Mouse (Mus musculus) limb, embryonic 12.5 days (tissue): ENCODE measurements around the gene Prkar2b. TPM values are rescaled to one million over a fixed set of nuclear protein-coding genes. Genes with fewer than 3 reads are reported as not detected.
"Not testable (repeated sequence)": the region's sequence is repeated elsewhere in the genome, so short reads cannot be mapped to it uniquely, and the experiment has no call there.

Experiments used
- ATAC-seq: fragments of 200-750 bp; cut with Nextera tagmentation; 2 replicates; pipeline ENCODE4 v1.8.0; 2017; ENCODE audit warnings: low read depth, moderate TSS enrichment; ENCODE audit not compliant: insufficient number of reproducible peaks, insufficient read depth, low FRiP score, low TSS enrichment
- H3K27ac ChIP-seq: fragments of 300-500 bp; sonication (generic); 2 replicates; pipeline ENCODE4 v1.5.1; 2016; ENCODE audit warnings: mild to moderate bottlenecking, moderate library complexity
- H3K27me3 ChIP-seq: fragments of 300-500 bp; sonication (generic); 2 replicates; pipeline ENCODE4 v1.6.1; 2016; ENCODE audit warnings: mild to moderate bottlenecking, moderate library complexity
- H3K36me3 ChIP-seq: fragments of 300-500 bp; sonication (generic); 2 replicates; pipeline ENCODE4 v1.6.1; 2016; ENCODE audit warnings: mild to moderate bottlenecking, moderate library complexity
- H3K4me1 ChIP-seq: fragments of 300-500 bp; sonication (generic); replicated peaks from 2 replicates; pipeline ENCODE4 v1.6.1; 2016
- H3K4me2 ChIP-seq: fragments of 300-500 bp; sonication (generic); 2 replicates; pipeline ENCODE4 v1.6.1; 2016; ENCODE audit warnings: mild to moderate bottlenecking, moderate library complexity
- H3K4me3 ChIP-seq: fragments of 300-500 bp; sonication (generic); replicated peaks from 2 replicates; pipeline ENCODE4 v1.5.1; 2016; ENCODE audit warnings: mild to moderate bottlenecking
- H3K9ac ChIP-seq: fragments of 300-500 bp; sonication (generic); replicated peaks from 2 replicates; pipeline ENCODE4 v1.6.1; 2016; ENCODE audit warnings: mild to moderate bottlenecking, moderate library complexity
- H3K9me3 ChIP-seq: fragments of 300-500 bp; sonication (generic); 2 replicates; pipeline ENCODE4 v1.6.1; 2016; ENCODE audit warnings: mild to moderate bottlenecking, moderate library complexity
- WGBS: fragments of 180-500 bp; shearing (Covaris S2); methylation state at CpG from one replicate; pipeline ENCODE4 v1.1.7; 2016; 5-methylcytosine and 5-hydroxymethylcytosine counted together
- polyA plus RNA-seq: library from polyadenylated mRNA; unstranded; fragments of >200 nt; fragmentation: Nextera tagmentation; extraction: Ambion mirVana; gene quantifications from 2 replicates; pipeline ENCODE4 v1.2.1, GENCODE M21; 2016

The Prkar2b gene
- polyA plus RNA-seq, 1 experiment from 2014 or later: 32.1 TPM

DNA sequence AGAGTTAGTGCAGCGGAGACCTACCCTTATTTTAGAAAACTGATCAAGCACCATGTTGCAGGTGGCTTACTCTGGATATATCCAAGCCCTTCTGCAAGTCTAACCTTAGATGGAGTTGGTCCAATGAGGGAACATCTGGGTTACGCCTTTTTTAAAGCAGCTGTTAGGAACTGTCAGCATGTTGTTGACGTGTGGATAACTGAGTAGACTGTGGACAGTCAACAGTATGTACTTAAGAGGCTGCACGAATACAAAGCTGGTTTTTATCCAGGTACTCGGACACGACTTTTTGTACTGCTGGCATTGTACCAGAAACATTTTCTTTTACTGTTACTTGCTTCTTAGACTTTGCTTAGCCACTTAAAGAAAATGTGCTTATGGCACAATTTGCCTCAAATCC lies 27.6 kb downstream of the Prkar2b start:
- no peaks in the 10 kb centered on the region for H3K9me3 ChIP-seq
- no peak overlapping the region for H3K4me3 ChIP-seq
- 0 out of 2 replicates have a peak, but pooled peaks cover 4% of the 10 kb centered on the region for H3K4me1 ChIP-seq
- H3K27ac ChIP-seq: no peak overlapping the region
- no peak for ATAC-seq
- H3K9ac ChIP-seq: no peak overlapping the region
- WGBS: 75% methylated on average over 6 of the region's 6 CpGs
- no peak overlapping the region for H3K4me2 ChIP-seq
- H3K27me3 ChIP-seq: no peaks in the 10 kb centered on the region
- H3K36me3 ChIP-seq: no peaks in the 10 kb centered on the region

- no peak for ATAC-seq
Measured at GRCm38 (mm10) chr12:32032917-32033316, 28.2 kb downstream of the Prkar2b start.

DNA sequence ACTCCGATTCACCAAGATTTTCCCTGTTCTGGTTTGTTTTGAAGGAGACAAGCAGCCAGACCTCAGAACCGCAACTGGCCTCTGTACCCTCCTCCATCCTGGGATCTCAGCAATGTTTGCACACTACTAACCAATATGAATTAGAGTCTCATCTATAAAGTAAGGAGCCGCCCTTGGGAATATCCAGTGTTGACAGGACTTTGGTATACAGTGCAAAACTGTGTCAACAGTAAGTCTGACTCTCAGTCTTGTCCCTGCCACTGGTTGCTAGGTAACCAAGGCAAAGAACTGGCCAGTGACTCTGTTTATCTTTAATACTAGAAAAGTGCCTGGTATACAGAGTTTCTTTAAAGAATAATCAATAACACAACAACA lies 42.7 kb downstream of the Prkar2b start:
- H3K36me3 ChIP-seq: no peaks in the 10 kb centered on the region
- no peak overlapping the region for H3K27ac ChIP-seq
- no peaks in the 10 kb centered on the region for H3K4me1 ChIP-seq
- no peak overlapping the region for H3K9ac ChIP-seq
- H3K27me3 ChIP-seq: no peaks in the 10 kb centered on the region
- no peak for ATAC-seq
- 73% methylated on average over 3 of the region's 3 CpGs for WGBS
- no peak overlapping the region for H3K4me2 ChIP-seq
- no peak overlapping the region for H3K4me3 ChIP-seq
- no peaks in the 10 kb centered on the region for H3K9me3 ChIP-seq

More at GRCm38 (mm10) chr12:32032917-32033316, 28.2 kb downstream of the Prkar2b start:
- no peak overlapping the region for H3K4me3 ChIP-seq
- no peak overlapping the region for H3K27ac ChIP-seq
- H3K36me3 ChIP-seq: no peaks in the 10 kb centered on the region
- H3K9me3 ChIP-seq: no peaks in the 10 kb centered on the region
- H3K9ac ChIP-seq: no peak overlapping the region
- H3K27me3 ChIP-seq: no peaks in the 10 kb centered on the region
- WGBS: 90% methylated on average over 7 of the region's 7 CpGs
- H3K4me1 ChIP-seq: 0 out of 2 replicates have a peak, but pooled peaks cover 4% of the 10 kb centered on the region
- no peak overlapping the region for H3K4me2 ChIP-seq

GRCm38 (mm10) chr12:32017636-32018375 lies 43.3 kb downstream of the Prkar2b start:
- Histone ChIP-seq H3K4me1 (no peaks in the 10 kb centered on the region; the same call in 1 of the 2 replicates), H3K4me3 (no peak overlapping the region), H3K9ac (no peak overlapping the region), H3K36me3 (no peaks in the 10 kb centered on the region), H3K4me2 (no peak overlapping the region), H3K27ac (no peak overlapping the region), H3K9me3 (no peaks in the 10 kb centered on the region), H3K27me3 (no peaks in the 10 kb centered on the region)
- 50% methylated on average over 7 of the region's 7 CpGs for WGBS
- ATAC-seq: no peak

DNA sequence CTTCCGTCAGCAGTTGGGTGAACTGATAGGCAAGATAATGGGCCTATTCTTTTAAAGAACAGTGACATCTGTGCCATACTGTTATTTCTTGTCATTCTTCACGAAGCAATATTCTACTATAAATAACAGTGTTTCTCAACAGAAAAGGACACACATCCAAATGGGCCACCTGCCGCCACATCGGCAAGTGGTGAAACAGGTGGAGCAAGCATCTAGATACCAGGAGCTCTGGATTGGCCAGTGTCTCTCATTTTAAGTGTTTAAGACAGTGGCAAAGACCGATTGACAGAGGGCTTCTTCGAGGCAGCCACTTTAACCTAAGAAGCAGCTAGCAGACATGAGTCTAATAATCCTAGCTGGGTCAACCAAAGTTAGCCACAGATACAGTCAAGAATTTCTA lies 44.6 kb downstream of the Prkar2b start:
- no peak overlapping the region for H3K27ac ChIP-seq
- no peak for ATAC-seq
- no peaks in the 10 kb centered on the region for H3K9me3 ChIP-seq
- no peak overlapping the region for H3K4me3 ChIP-seq
- no peak overlapping the region for H3K4me2 ChIP-seq
- H3K36me3 ChIP-seq: no peaks in the 10 kb centered on the region
- 90% methylated on average over 6 of the region's 6 CpGs for WGBS
- no peak overlapping the region for H3K9ac ChIP-seq
- no peaks in the 10 kb centered on the region for H3K27me3 ChIP-seq
- no peaks in the 10 kb centered on the region; the same call in 1 of the 2 replicates for H3K4me1 ChIP-seq

- WGBS: 35% methylated on average over 6 of the region's 6 CpGs
- H3K4me2 ChIP-seq: no peak overlapping the region
- no peaks in the 10 kb centered on the region; the same call in 1 of the 2 replicates for H3K4me1 ChIP-seq
- H3K36me3 ChIP-seq: no peaks in the 10 kb centered on the region
- no peaks in the 10 kb centered on the region for H3K27me3 ChIP-seq
- no peak overlapping the region for H3K27ac ChIP-seq
- no peaks in the 10 kb centered on the region for H3K9me3 ChIP-seq
- ATAC-seq: peak; percentile 65
- no peak overlapping the region for H3K4me3 ChIP-seq
- H3K9ac ChIP-seq: no peak overlapping the region
Measured at GRCm38 (mm10) chr12:32015268-32015769, 45.8 kb downstream of the Prkar2b start.

- no peaks in the 10 kb centered on the region; the same call in 1 of the 2 replicates for H3K4me1 ChIP-seq
- no peak overlapping the region for H3K4me2 ChIP-seq
- WGBS: 63% methylated on average over 7 of the region's 7 CpGs
- no peak overlapping the region for H3K9ac ChIP-seq
- ATAC-seq: no peak
- no peak overlapping the region for H3K27ac ChIP-seq
- H3K36me3 ChIP-seq: no peaks in the 10 kb centered on the region
- H3K9me3 ChIP-seq: no peaks in the 10 kb centered on the region
- no peak overlapping the region for H3K4me3 ChIP-seq
- no peaks in the 10 kb centered on the region for H3K27me3 ChIP-seq
Measured at GRCm38 (mm10) chr12:32014811-32015210, 46.3 kb downstream of the Prkar2b start.

DNA sequence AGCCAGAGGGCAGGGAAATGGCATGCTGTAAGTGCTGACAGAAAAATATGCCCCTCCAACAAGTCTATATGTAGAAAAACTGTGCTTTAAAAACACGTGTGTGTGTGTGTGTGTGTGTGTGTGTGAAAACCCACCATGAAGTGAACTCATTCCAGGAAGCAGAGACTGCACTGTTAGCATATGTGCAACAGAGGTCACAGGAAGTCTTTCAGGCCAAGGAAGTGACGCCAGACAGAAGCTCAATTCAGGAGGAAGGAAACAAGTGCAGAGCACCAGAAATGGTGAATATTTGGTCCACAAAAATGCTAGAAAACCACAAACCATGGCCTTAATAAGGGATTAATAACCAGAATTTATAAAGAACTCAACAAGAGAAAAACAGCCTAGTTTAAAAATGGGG lies 48.9 kb downstream of the Prkar2b start:
- Histone ChIP-seq H3K27ac (no peak overlapping the region), H3K36me3 (no peaks in the 10 kb centered on the region), H3K9ac (no peak overlapping the region), H3K4me3 (no peak overlapping the region), H3K9me3 (no peaks in the 10 kb centered on the region), H3K4me2 (no peak overlapping the region), H3K4me1 (peaks cover 5% of the 10 kb centered on the region; the same call in 1 of the 2 replicates), H3K27me3 (no peaks in the 10 kb centered on the region)
- 56% methylated on average over 2 of the region's 2 CpGs for WGBS
- no peak for ATAC-seq

DNA sequence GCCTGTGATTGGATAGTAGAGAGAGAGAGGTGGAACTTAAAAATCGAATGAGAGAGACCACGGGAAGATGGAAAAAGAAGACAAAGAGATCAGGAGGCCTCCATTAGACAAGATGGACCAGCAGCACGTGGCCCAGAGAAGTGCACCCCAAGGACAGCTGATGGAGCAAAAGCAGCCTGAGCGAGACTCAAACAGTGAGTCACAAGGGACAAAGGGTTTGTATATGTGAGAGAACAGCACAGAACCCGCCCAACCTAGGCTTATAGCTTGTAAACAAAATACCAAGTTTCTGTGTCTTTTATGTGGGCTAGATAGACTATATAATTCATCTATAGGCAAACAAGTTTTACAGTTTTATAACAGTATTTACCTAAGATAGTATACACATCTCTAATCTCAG lies 50.0 kb downstream of the Prkar2b start:
- Histone ChIP-seq H3K4me1 (peaks cover 5% of the 10 kb centered on the region; the same call in 1 of the 2 replicates), H3K9me3 (no peaks in the 10 kb centered on the region), H3K36me3 (no peaks in the 10 kb centered on the region), H3K9ac (no peak overlapping the region), H3K27ac (no peak overlapping the region), H3K4me3 (no peak overlapping the region), H3K27me3 (no peaks in the 10 kb centered on the region), H3K4me2 (no peak overlapping the region)
- 86% methylated on average over 5 of the region's 5 CpGs for WGBS
- no peak for ATAC-seq

DNA sequence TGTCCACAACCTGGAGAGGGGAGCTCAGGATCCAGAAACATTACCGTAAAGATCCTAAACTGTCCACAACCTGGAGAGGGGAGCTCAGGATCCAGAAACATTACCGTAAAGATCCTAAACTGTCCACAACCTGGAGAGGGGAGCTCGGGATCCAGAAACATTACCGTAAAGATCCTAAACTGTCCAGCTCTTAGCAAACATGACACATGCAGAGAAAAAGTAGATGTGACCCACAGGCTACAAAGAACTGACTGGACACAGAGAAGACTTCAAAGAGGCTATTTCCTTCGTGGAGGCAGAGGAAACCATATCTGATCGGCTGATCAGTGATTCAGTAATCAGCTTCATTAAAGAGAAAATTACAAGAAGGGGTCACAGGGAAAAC lies 51.1 kb downstream of the Prkar2b start:
- H3K27ac ChIP-seq, H3K4me3 ChIP-seq, H3K9me3 ChIP-seq, H3K27me3 ChIP-seq, H3K4me2 ChIP-seq, H3K36me3 ChIP-seq, H3K4me1 ChIP-seq, ATAC-seq, H3K9ac ChIP-seq: not testable (repeated sequence)
- 50% methylated on average over 5 of the region's 6 CpGs for WGBS

DNA sequence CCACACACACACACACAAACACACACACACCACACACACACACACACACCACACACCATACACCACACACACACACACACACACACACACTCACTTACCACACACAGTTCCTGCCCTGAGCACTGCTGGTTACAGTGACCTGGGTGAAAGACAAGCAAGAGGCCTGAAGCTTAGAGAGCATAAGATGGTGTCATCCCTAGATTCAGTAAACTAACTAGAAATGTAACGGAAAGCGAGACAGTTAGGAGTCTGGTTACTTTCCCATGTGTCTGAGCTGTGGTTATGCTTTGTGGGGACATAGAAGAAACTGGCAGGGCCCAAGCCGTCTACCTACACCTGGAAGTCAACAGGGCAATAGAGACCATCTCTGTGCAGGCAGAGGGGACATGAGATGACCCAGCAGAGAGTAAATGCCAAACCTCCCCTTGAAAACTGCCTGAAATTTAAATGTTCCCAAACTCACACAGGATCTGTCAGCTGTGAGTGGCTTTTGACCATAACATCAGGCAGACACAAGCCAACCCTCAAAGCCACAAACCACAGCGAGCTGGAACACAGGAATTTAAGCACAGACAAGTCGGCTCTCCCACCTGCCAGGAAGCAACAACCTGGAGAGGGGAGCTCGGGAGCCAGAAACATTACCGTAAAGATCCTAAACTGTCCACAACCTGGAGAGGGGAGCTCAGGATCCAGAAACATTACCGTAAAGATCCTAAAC lies 51.7 kb downstream of the Prkar2b start:
- ATAC-seq: no peak
- H3K4me1 ChIP-seq: peaks cover 5% of the 10 kb centered on the region; the same call in 1 of the 2 replicates
- WGBS: 19% methylated on average over 8 of the region's 8 CpGs
- H3K27ac ChIP-seq: no peak overlapping the region
- 0 out of 2 replicates have a peak, but pooled peaks cover 5% of the 10 kb centered on the region for H3K9me3 ChIP-seq
- H3K9ac ChIP-seq: no peak overlapping the region
- no peaks in the 10 kb centered on the region for H3K36me3 ChIP-seq
- no peak overlapping the region for H3K4me2 ChIP-seq
- H3K4me3 ChIP-seq: no peak overlapping the region
- H3K27me3 ChIP-seq: no peaks in the 10 kb centered on the region
